Mouse (Mus musculus): ENCODE data around the gene Dennd1b. TPM values are rescaled to one million over a fixed set of nuclear protein-coding genes. Genes with fewer than 3 reads are reported as not detected.

Gene Dennd1b
- polyA plus RNA-seq, 1 experiment from 2014 or later = 7.9 TPM

GRCm38 (mm10) chr1:139075671-139076070, 112.4 kb downstream of the Dennd1b start:
- Histone ChIP-seq H3K9ac (no peak overlapping the region), H3K36me3 (no peaks in the 10 kb centered on the region)

DNA sequence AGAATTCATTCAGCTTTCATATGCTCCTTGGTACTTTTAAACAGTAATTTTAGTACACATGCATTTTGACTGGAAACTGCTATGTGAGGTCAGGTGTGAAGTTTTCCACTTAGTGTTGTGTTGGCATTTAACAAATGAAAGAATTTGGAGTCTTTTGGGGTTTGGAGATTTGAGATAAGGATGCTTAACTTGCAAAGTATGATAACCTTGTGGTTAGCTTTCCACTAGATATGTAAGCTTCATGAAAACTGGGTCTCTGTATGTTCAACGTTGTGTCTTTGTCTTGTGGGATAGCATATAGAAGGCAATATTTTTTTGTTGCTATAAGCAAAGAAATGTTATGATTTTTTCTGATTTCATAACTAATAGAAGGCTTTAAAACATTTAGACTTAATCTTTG, 114.8 kb downstream of the Dennd1b start:
- WGBS = 94% methylated on average over 1 of the region's 1 CpGs

More at GRCm38 (mm10) chr1:139075671-139076070, 112.4 kb downstream of the Dennd1b start:
- 87% methylated on average over 2 of the region's 2 CpGs for WGBS
- no peaks in the 10 kb centered on the region for H3K9me3 ChIP-seq
- no peak for ATAC-seq (ENCODE audit: low FRiP score, low read depth)
- H3K4me1 ChIP-seq (replicated peaks) = peaks cover 7% of the 10 kb centered on the region
- H3K4me2 ChIP-seq = no peak overlapping the region
- H3K27me3 ChIP-seq = no peaks in the 10 kb centered on the region
- H3K27ac ChIP-seq (replicated peaks) = no peak overlapping the region
- no peak overlapping the region for H3K4me3 ChIP-seq

GRCm38 (mm10) chr1:139079000-139079399, 115.8 kb downstream of the Dennd1b start:
- Histone ChIP-seq H3K9me3 (no peaks in the 10 kb centered on the region), H3K4me2 (no peak overlapping the region), H3K36me3 (no peaks in the 10 kb centered on the region), H3K27ac (replicated peaks) (no peak overlapping the region), H3K27me3 (no peaks in the 10 kb centered on the region), H3K9ac (no peak overlapping the region), H3K4me3 (no peak overlapping the region), H3K4me1 (replicated peaks) (peaks cover 9% of the 10 kb centered on the region)
- 65% methylated on average over 8 of the region's 8 CpGs for WGBS
- ATAC-seq (ENCODE audit: low FRiP score, low read depth) = no peak

More for the DNA sequence above, 114.8 kb downstream of the Dennd1b start:
- H3K27me3 ChIP-seq = no peaks in the 10 kb centered on the region
- no peaks in the 10 kb centered on the region for H3K36me3 ChIP-seq
- H3K9ac ChIP-seq = no peak overlapping the region
- H3K27ac ChIP-seq (replicated peaks) = no peak overlapping the region
- no peaks in the 10 kb centered on the region for H3K9me3 ChIP-seq
- H3K4me2 ChIP-seq = no peak overlapping the region
- no peak overlapping the region for H3K4me3 ChIP-seq
- ATAC-seq (ENCODE audit: low FRiP score, low read depth) = no peak
- H3K4me1 ChIP-seq (replicated peaks) = peaks cover 9% of the 10 kb centered on the region

GRCm38 (mm10) chr1:139079523-139079922, 116.3 kb downstream of the Dennd1b start:
- H3K9me3 ChIP-seq = no peaks in the 10 kb centered on the region
- 61% methylated on average over 6 of the region's 6 CpGs for WGBS
- no peak overlapping the region for H3K4me3 ChIP-seq
- no peaks in the 10 kb centered on the region for H3K36me3 ChIP-seq
- peaks cover 9% of the 10 kb centered on the region for H3K4me1 ChIP-seq (replicated peaks)
- peak; percentile 59; the same call in 1 of the 2 replicates for ATAC-seq (ENCODE audit: low FRiP score, low read depth)
- H3K9ac ChIP-seq = no peak overlapping the region
- H3K27ac ChIP-seq (replicated peaks) = no peak overlapping the region
- no peaks in the 10 kb centered on the region for H3K27me3 ChIP-seq
- no peak overlapping the region for H3K4me2 ChIP-seq

- peak overlapping the region; percentile 10; the same call in 1 of the 2 replicates for H3K4me2 ChIP-seq
- peaks cover 9% of the 10 kb centered on the region for H3K4me1 ChIP-seq (replicated peaks)
- 41% methylated on average over 16 of the region's 16 CpGs for WGBS
- peak; percentile 87 for ATAC-seq (ENCODE audit: low FRiP score, low read depth)
- H3K27me3 ChIP-seq = no peaks in the 10 kb centered on the region
- no peak overlapping the region for H3K27ac ChIP-seq (replicated peaks)
- no peaks in the 10 kb centered on the region for H3K36me3 ChIP-seq
- H3K9ac ChIP-seq = no peak overlapping the region
- no peak overlapping the region for H3K4me3 ChIP-seq
- H3K9me3 ChIP-seq = no peaks in the 10 kb centered on the region
Measured at GRCm38 (mm10) chr1:139080517-139081386, 117.5 kb downstream of the Dennd1b start.

- H3K27ac ChIP-seq (replicated peaks) = no peak overlapping the region
- 56% methylated on average over 2 of the region's 2 CpGs for WGBS
- H3K4me1 ChIP-seq (replicated peaks) = peaks cover 9% of the 10 kb centered on the region
- ATAC-seq (ENCODE audit: low FRiP score, low read depth) = no peak
- H3K9me3 ChIP-seq = no peaks in the 10 kb centered on the region
- H3K4me2 ChIP-seq = no peak overlapping the region
- H3K27me3 ChIP-seq = no peaks in the 10 kb centered on the region
- no peaks in the 10 kb centered on the region for H3K36me3 ChIP-seq
- no peak overlapping the region for H3K9ac ChIP-seq
- no peak overlapping the region for H3K4me3 ChIP-seq
Measured at GRCm38 (mm10) chr1:139083382-139083781, 120.1 kb downstream of the Dennd1b start.

DNA sequence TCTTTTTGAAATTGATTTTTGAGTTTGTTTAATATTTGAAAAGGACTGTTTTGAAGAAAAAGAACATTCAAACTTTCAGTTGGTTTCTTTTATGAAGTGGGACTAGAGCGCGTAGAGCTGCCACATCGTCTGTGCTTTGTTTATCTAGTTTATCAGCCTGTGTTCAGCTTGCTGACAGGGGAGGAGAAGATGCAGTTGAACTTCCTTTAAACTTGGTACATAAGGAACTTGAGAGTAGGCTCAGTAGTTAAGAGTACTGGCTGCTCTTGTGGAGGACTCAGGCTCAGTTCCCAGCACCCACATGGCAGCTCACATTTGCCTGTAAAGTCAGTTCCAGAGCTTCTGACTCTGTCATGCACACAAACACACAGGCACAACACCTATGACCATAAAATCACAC, 124.3 kb downstream of the Dennd1b start:
- H3K4me1 ChIP-seq (replicated peaks) = no peaks in the 10 kb centered on the region
- H3K36me3 ChIP-seq = no peaks in the 10 kb centered on the region
- H3K9me3 ChIP-seq = no peaks in the 10 kb centered on the region
- H3K27me3 ChIP-seq = no peaks in the 10 kb centered on the region
- no peak overlapping the region for H3K27ac ChIP-seq (replicated peaks)
- H3K4me2 ChIP-seq = no peak overlapping the region
- H3K4me3 ChIP-seq = no peak overlapping the region
- no peak overlapping the region for H3K9ac ChIP-seq
- ATAC-seq (ENCODE audit: low FRiP score, low read depth) = no peak
- 95% methylated on average over 3 of the region's 3 CpGs for WGBS

- Histone ChIP-seq H3K27ac (replicated peaks) (no peak overlapping the region), H3K9me3 (no peaks in the 10 kb centered on the region), H3K9ac (no peak overlapping the region), H3K36me3 (no peaks in the 10 kb centered on the region), H3K4me1 (replicated peaks) (no peaks in the 10 kb centered on the region), H3K4me3 (no peak overlapping the region), H3K27me3 (no peaks in the 10 kb centered on the region), H3K4me2 (no peak overlapping the region)
- no peak for ATAC-seq (ENCODE audit: low FRiP score, low read depth)
- WGBS = 76% methylated on average over 3 of the region's 3 CpGs
Measured at GRCm38 (mm10) chr1:139090744-139091143, 127.5 kb downstream of the Dennd1b start.

DNA sequence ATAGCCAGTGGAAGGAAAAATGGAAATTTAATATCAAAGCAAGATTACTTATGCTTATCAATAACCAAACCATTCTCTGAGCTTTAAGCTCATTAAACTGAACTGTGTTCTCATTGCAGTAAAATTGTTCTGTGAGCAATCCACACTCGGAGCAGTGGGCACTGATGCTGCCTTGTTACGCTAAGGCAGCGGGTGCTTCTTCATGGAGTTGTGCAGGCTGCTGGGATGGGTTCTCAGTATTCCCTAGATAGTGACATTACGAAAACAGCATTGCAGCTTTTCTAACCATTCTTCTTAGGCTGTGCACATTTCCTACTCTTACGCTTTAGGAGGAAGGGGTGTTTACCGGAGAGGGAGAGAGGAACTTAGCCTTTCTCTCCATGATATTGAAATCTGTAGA, 128.5 kb downstream of the Dennd1b start:
- 84% methylated on average over 6 of the region's 6 CpGs for WGBS
- H3K36me3 ChIP-seq = no peaks in the 10 kb centered on the region
- H3K4me2 ChIP-seq = no peak overlapping the region
- ATAC-seq (ENCODE audit: low FRiP score, low read depth) = no peak
- no peak overlapping the region for H3K27ac ChIP-seq (replicated peaks)
- no peaks in the 10 kb centered on the region for H3K4me1 ChIP-seq (replicated peaks)
- no peak overlapping the region for H3K9ac ChIP-seq
- no peaks in the 10 kb centered on the region for H3K9me3 ChIP-seq
- no peaks in the 10 kb centered on the region for H3K27me3 ChIP-seq
- H3K4me3 ChIP-seq = no peak overlapping the region

GRCm38 (mm10) chr1:139092144-139092543, 128.9 kb downstream of the Dennd1b start:
- H3K27me3 ChIP-seq = no peaks in the 10 kb centered on the region
- no peak overlapping the region for H3K4me3 ChIP-seq
- no peak overlapping the region for H3K27ac ChIP-seq (replicated peaks)
- H3K9ac ChIP-seq = no peak overlapping the region
- no peaks in the 10 kb centered on the region for H3K36me3 ChIP-seq
- no peaks in the 10 kb centered on the region for H3K9me3 ChIP-seq
- ATAC-seq (ENCODE audit: low FRiP score, low read depth) = no peak
- 77% methylated on average over 10 of the region's 10 CpGs for WGBS
- no peak overlapping the region for H3K4me2 ChIP-seq
- H3K4me1 ChIP-seq (replicated peaks) = no peaks in the 10 kb centered on the region

GRCm38 (mm10) chr1:139092722-139093121, 129.5 kb downstream of the Dennd1b start:
- no peaks in the 10 kb centered on the region for H3K4me1 ChIP-seq (replicated peaks)
- H3K9ac ChIP-seq = no peak overlapping the region
- no peak overlapping the region for H3K4me2 ChIP-seq
- no peak overlapping the region for H3K27ac ChIP-seq (replicated peaks)
- no peak overlapping the region for H3K4me3 ChIP-seq
- no peaks in the 10 kb centered on the region for H3K27me3 ChIP-seq
- no peak for ATAC-seq (ENCODE audit: low FRiP score, low read depth)
- 69% methylated on average over 4 of the region's 4 CpGs for WGBS
- H3K36me3 ChIP-seq = no peaks in the 10 kb centered on the region
- no peaks in the 10 kb centered on the region for H3K9me3 ChIP-seq

- WGBS = 94% methylated on average over 6 of the region's 6 CpGs
- Histone ChIP-seq H3K4me3 (no peak overlapping the region), H3K4me1 (replicated peaks) (no peaks in the 10 kb centered on the region), H3K9ac (no peak overlapping the region), H3K36me3 (no peaks in the 10 kb centered on the region), H3K27me3 (no peaks in the 10 kb centered on the region), H3K9me3 (no peaks in the 10 kb centered on the region), H3K4me2 (no peak overlapping the region), H3K27ac (replicated peaks) (no peak overlapping the region)
- no peak for ATAC-seq (ENCODE audit: low FRiP score, low read depth)
Measured at GRCm38 (mm10) chr1:139096369-139096768, 133.1 kb downstream of the Dennd1b start.
